Mouse (Mus musculus): ENCODE data around the gene Tff3.

GRCm38 (mm10) chr17:31085519-31085918, 43.9 kb downstream of the Tff3 start:
- no peak for TF ChIP-seq CTCF (IDR thresholded peaks at IDR 0.05)
- TF ChIP-seq POLR2A (IDR thresholded peaks at IDR 0.05; ENCODE audit: insufficient read depth, low read depth, low read length): no peak
- TF ChIP-seq EP300 (IDR thresholded peaks at IDR 0.05; ENCODE audit: insufficient read depth, low read depth, low read length): no peak

Measured in heart, adult 2 months (tissue).